Mouse (Mus musculus): Measurements from ENCODE around the gene Nostrin. TPM values are rescaled to one million over a fixed set of nuclear protein-coding genes. Genes with fewer than 3 reads are reported as not detected.

The Nostrin gene
- total RNA-seq (2021): 1 to 10 TPM; 3.9 to 6.6 TPM

DNA sequence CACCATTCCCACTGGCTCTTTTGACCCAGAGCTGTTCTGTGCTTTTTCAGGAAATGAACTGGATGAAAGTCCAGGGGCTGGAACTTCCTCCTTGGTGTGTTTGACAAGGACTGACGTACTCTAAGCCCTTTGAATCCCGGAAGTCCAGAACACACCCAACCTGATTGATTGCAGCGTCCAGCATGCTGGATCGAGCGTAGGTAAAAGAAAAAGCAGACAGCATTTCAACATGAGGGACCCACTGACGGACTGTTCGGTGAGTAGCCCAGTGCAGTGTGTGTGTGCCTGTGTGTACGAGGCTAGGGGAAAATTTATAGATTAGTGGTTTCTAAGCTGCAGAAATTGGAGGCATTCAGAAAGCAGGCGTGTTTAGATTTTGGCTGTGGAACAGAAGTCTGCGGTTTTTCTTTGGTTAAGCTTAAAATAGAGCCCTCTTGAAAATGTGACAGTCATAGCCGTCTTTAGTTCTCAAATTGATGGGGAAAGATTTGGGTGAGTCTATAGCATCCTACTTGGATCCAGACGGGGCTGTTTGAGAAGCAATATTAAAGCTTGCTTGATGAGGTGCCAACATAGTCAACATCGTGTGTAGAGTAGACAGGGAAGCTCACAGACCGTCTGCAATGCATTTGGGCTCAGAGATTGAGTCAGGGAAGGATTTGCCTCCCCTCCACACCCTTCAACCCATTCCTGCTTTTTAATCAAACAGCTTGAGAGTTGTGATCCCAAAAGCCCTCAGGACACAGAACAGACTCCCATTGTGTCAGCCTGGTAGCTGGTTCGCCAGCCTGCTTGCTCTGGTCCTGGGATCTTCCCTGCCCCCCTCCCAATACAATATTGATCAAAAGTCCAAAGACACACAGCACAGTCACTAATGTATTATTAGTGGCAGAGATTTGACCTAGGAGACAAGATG is at the start of gene Nostrin:
Gene Nostrin (plus strand): TSS at position 140 of the 916 bp plus-strand sequence.
- peak; percentile 30 to 37 for DNase-seq (ENCODE audit: extremely low spot score in 1 of 2, low spot score in 2 of 2)
- intact Hi-C loops (cut with DNase I): no loop called here

DNA sequence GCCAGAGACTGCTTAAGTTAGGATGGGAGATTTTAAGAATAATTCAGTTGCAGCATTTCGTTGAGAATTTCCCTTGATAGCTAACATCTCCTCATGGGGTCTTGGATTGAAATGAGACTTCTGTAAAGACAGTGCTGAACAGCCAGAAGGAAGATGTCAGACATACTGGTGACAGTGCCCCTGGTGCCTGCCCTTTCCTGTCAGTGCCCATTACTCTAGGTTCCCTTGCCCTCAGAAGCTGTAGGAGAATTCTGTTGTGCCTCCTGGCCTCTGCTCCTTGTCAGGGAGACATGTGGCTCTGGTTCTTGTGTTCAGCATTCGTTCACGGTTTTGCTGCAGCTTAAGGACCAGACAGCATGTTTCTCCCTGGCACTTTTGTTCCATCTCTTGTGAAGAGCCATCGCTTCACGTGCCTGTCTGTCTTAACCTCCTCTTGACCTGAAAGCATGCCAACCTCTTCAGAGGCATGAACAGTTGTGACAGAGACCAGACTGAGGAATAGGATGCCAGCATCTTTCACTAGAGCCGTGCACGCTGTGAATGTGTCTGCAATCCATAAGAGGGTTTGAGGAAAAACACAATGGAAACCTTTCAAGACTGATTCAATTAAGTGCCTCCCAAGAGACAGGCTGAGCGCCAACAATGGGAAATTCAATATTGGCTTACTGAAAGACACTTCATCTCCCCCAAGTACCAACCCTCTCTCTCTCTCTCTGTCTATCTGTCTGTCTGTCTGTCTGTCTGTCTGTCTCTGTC is 48.9 kb upstream of the Nostrin start:
- no peak for DNase-seq (ENCODE audit: extremely low spot score in 1 of 2, low spot score in 2 of 2)
- intact Hi-C loops (cut with DNase I): no loop called here

DNA sequence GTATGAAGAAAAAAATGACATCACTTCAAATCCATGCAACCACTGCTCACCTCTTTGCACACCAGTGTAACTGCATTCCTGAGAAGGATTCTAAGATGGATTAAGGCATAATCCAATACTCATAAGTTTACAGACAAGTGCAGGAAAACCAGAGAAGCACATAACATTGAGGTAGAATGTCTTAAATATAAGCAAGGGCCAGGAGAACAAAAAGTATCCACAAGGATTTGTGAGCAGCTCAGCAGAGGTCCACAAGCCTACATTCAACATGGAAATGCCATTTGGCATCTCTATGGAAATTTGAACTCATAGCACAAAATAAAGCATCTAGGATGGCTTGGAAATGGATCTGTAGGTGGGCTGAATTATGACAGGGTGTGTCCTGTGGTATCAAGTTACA is 39.8 kb upstream of the Nostrin start:
- intact Hi-C loops (cut with DNase I): no loop called here

GRCm38 (mm10) chr2:69096821-69097220 is 38.8 kb upstream of the Nostrin start:
- intact Hi-C loops (cut with DNase I): no loop called here
- DNase-seq (ENCODE audit: extremely low spot score in 1 of 2, low spot score in 2 of 2): no peak

More for the DNA sequence above, 39.8 kb upstream of the Nostrin start:
- DNase-seq (ENCODE audit: extremely low spot score in 1 of 2, low spot score in 2 of 2): no peak

DNA sequence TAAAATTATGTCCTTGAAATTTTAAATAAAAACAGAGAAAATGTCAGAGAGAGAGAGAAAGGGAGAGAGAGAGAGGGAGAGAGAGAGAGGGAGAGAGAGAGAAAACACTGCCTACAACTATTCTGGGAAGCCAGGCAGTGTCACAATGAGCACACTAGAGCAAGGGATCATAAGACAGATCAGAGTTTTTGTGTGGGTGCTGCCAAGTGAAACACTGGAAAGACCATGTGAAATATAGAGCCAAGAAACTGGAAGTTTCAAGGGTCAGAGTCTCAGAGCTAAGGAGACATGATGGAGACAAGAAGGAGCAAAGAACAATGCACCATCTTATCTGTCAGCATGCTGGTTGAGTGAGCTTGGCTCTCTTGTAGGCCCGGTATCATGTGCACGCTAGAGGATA is 38.1 kb upstream of the Nostrin start:
- intact Hi-C loops (cut with DNase I): no loop called here
- no peak for DNase-seq (ENCODE audit: extremely low spot score in 1 of 2, low spot score in 2 of 2)

DNA sequence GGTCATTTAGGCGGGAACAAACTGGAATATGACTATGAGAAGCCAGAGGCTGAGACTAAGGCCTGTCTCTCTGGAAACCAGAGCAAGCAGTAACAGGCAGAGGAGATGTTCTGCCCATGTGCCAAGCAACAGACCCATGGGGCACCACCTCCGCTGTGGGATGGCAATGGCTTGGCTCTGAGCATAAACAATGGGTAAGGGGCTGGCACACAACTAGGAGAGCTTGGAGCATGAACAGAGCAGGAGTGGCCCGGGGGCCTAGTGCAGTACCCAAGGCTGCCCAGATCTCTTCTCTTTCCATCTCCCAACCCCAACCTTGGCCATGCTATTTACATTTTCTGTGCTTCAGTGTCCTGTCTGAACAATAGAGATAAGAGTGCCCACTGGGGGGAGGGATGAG is 36.9 kb upstream of the Nostrin start:
- intact Hi-C loops (cut with DNase I): no loop called here
- DNase-seq (ENCODE audit: extremely low spot score in 1 of 2, low spot score in 2 of 2): no peak

GRCm38 (mm10) chr2:69099147-69099546 is 36.5 kb upstream of the Nostrin start:
- intact Hi-C loops (cut with DNase I): no loop called here
- DNase-seq (ENCODE audit: extremely low spot score in 1 of 2, low spot score in 2 of 2): no peak

- peak in 1 of 2 experiments; percentile 30 for DNase-seq (ENCODE audit: extremely low spot score in 1 of 2, low spot score in 2 of 2)
- intact Hi-C loops (cut with DNase I): no loop called here
Measured at GRCm38 (mm10) chr2:69100706-69101105, 34.9 kb upstream of the Nostrin start.

DNA sequence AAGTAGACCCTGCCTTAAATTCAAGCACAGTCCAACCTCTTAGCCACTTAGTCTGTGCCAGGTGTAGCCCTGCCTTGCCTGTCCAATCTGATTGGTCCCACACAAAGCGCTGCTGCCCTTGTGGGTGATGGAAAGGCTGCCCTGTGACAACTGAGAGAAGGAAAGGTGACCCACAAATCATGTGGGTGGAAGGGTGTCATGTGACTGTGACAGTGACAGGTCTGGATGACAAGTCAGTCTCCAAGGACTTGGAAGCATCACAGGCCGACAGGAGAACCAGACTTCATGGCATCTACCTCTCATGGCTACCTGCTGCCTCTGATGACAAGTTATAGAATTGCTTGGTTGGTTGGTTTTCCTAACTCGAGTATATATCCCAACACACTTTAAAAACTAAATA is 32.1 kb upstream of the Nostrin start:
- intact Hi-C loops (cut with DNase I): no loop called here
- no peak for DNase-seq (ENCODE audit: extremely low spot score in 1 of 2, low spot score in 2 of 2)

DNA sequence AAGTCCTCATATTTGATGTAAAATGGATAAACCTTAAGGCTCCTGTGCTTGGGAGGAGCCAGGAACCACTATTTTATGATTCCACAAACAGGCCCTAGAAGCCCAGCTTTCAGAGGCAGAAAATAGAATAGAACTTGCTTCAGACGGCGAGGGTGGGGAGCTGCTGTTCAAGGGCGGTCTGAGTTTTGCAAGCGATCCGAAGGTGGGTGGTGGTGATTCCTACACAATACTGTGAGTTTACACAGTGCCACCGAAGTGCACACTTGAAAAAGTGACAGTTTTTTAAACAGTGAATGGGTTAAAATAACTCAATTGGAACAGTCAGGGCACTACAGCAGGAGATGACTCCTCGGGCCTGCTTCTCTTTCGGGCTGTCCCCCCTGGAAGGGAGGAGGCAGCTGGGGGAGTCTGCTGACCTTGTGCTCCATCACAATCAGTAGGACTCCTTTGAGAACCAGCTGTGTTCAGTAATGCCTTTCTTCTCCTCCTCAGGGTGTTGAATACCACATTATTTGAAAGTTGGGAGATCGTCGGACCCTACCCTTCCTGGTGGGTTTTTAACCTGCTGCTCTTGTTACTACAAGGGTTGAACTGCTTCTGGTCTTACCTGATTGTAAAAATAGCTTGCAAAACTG is 31.0 kb upstream of the Nostrin start:
- DNase-seq (ENCODE audit: extremely low spot score in 1 of 2, low spot score in 2 of 2): no peak
- intact Hi-C loops (cut with DNase I): no loop called here

GRCm38 (mm10) chr2:69109246-69109645 is 26.4 kb upstream of the Nostrin start:
- DNase-seq (ENCODE audit: extremely low spot score in 1 of 2, low spot score in 2 of 2): no peak
- intact Hi-C loops (cut with DNase I): no loop called here

DNA sequence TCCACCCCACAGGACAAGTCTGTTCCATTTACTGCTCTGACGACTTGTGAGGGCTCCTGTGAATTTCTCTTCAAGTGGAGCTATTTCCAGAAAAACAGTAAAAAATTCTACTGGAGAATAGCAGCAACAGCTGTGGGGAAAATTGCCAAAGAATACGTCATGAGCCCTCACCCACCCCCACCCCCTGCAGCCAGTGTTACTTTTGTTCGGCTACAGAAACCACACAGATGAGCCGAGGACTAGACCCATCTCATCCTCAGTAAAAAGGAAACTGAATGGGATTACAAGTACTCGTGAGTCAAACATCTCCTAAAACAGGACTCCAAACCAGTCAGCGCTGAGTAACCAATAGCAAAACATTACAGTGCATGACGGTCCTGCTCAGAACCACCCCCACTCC is 25.9 kb upstream of the Nostrin start:
- intact Hi-C loops (cut with DNase I): no loop called here
- DNase-seq (ENCODE audit: extremely low spot score in 1 of 2, low spot score in 2 of 2): no peak

DNA sequence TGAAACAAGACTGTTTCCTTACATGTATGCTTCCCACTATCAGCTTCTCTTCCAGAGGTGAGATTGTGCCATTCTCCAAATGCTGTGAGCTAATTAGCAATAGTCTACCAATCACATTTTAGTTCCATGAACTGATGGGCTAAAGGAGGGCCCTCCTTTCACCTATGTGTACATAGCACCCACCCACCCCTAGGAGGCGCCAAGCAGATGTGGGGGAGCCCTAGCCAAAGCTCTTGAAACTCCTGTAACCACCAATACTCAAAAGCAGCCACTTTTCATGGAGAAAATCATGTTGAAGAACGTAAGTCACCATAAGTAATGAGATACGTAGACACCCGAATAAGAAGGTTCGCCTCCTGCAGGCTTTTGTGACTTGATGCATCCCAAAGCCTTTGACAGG is 23.0 kb upstream of the Nostrin start:
- intact Hi-C loops (cut with DNase I): no loop called here
- no peak for DNase-seq (ENCODE audit: extremely low spot score in 1 of 2, low spot score in 2 of 2)

- no peak for DNase-seq (ENCODE audit: extremely low spot score in 1 of 2, low spot score in 2 of 2)
- intact Hi-C loops (cut with DNase I): no loop called here
Measured at GRCm38 (mm10) chr2:69113829-69114547, 21.6 kb upstream of the Nostrin start.

DNA sequence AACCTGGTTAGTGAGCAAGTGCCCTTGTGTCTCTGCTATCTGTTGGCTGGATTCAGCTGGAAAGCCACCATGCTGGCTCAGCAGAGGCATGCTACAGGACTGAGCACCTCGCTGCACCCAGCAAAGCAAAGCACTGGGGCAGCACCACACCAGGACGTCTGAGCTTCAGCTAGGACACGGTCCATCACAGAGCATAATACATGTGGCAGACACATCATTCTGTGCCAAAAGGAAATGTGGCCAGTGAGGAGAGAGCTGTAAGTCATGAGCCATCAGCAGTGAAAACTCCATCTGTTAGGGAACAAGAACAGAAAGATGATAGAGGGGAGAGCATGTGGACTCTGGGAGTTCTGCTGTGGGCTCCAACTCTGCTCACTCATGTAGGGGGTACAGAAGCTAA is 19.7 kb upstream of the Nostrin start:
- DNase-seq (ENCODE audit: extremely low spot score in 1 of 2, low spot score in 2 of 2): no peak
- intact Hi-C loops (cut with DNase I): no loop called here

DNA sequence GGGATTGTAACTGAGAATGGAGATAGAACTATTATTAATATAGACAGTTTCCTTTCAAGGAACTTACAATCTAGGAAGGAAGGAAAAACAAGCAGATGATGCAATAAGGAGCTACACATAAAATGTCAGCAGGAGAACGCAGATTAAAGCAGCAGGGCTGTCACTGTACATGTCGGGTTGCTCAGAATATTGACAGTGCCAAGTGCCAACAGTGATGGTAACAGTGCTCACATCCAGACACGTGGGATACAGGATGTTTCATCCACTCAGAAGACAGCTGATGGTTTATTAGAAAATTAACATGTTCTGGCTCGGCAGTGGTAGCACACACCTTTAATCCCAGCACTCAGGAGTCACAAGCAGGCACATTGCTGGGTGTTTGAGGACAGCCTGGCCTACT is 18.8 kb upstream of the Nostrin start:
- no peak for DNase-seq (ENCODE audit: extremely low spot score in 1 of 2, low spot score in 2 of 2)
- intact Hi-C loops (cut with DNase I): no loop called here

DNA sequence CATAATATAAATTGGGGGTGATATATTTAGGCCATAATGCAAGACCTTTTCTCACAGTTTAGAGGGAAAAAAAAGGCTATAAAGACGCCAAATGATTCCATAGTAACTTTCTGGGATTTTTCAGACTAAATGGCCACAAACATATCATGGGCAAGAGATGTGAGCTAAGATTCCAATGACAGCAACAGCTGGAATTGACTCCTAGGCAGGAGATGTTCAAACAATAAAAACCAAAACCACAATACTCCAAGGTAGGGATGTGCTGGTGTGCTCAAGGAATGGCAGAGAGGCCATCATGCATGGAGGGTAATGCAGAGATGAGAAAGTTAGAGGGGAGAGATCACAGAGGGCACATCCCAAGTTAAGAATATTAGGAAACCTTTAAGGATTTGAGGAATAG is 16.6 kb upstream of the Nostrin start:
- intact Hi-C loops (cut with DNase I): no loop called here
- no peak for DNase-seq (ENCODE audit: extremely low spot score in 1 of 2, low spot score in 2 of 2)

GRCm38 (mm10) chr2:69119718-69120117 is 15.9 kb upstream of the Nostrin start:
- no peak for DNase-seq (ENCODE audit: extremely low spot score in 1 of 2, low spot score in 2 of 2)
- intact Hi-C loops (cut with DNase I): no loop called here

- intact Hi-C loops (cut with DNase I): no loop called here
- no peak for DNase-seq (ENCODE audit: extremely low spot score in 1 of 2, low spot score in 2 of 2)
Measured at GRCm38 (mm10) chr2:69121681-69122080, 13.9 kb upstream of the Nostrin start.

All from left cerebral cortex, postnatal 10 days (tissue).